Mouse (Mus musculus): ENCODE results near the gene Rnf38.

GRCm38 (mm10) chr4:44152904-44153303 lies 80.7 kb downstream of the Rnf38 start:
- TF ChIP-seq CTCF (IDR thresholded peaks at IDR 0.05; ENCODE audit: low read depth), result no peak
- TF ChIP-seq EP300 (IDR thresholded peaks at IDR 0.05; ENCODE audit: low read depth), result no peak

Measured in liver, embryonic 14.5 days (tissue).